Mouse (Mus musculus): ENCODE measurements around the gene Vps41.

The Vps41 gene

DNA sequence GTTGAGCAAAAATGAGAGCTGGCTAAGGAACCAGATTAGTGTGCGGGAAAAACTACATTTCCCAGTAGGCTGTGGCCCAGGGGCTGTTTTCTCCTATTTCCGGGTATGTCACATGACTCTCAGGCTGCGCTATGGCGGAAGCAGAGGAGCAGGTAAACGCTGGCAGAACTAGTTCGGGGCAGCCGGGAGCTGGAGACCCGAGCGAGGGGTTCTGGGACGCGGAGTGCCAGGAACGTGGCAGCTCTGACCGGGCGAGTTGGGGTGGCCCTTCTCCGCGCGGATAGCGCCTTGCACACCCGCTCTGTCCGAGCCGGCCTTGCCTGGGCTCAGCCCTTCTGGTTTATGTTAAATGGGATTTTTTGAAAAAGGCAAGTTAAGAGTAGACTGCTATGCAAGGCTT, at the start of gene Vps41:
Gene Vps41 (plus strand): TSS at position 102 of the 400 bp plus-strand sequence.
- peak; percentile 70 for DNase-seq (ENCODE audit: low spot score)

DNA sequence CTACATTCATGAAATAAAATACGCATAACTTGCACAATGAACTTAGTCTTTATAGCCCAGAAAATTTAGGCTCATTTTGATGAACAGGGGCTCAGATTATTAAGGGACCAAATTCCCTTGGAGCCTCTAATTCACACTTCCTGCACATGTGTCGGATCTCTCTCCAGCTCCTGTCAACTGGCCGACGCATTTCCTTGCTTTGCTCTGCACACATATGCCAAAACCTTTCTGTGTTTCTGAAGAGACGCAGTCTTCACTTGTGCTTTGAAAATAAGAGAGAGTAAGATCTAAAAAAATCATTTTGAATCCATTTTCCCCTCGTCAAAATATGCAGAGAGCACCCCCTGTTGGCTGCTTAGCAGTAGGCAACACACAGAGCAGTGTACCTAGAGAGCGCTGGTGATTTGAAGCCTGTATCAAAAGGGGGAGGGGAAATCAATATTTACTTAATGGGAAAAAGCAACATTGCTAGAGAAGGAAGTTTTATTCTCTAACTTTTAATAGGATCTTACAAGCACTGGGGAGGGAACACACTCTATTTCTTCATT, 18.5 kb upstream of the Vps41 start:
- peak; percentile 50 for DNase-seq (ENCODE audit: low spot score)

DNA sequence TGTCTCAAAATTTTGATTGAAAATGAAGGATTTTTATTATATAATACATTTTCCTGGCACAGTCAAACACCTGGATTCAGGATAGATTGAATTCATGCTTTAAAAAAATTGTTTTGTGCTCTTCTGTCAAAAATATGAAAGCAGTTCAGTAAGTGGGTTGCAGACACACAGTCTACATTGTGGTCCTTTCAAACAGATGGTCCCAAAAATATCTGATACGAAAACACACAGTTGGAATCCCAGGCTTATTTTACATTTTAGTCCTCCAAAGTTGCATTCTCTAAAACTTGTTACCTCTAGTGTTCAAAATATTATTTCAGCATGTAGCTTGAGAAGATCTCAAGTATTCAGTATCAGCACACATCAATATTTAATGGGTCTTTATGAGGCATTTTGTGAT, 5.4 kb upstream of the Vps41 start:
- no peak for DNase-seq (ENCODE audit: low spot score)

DNA sequence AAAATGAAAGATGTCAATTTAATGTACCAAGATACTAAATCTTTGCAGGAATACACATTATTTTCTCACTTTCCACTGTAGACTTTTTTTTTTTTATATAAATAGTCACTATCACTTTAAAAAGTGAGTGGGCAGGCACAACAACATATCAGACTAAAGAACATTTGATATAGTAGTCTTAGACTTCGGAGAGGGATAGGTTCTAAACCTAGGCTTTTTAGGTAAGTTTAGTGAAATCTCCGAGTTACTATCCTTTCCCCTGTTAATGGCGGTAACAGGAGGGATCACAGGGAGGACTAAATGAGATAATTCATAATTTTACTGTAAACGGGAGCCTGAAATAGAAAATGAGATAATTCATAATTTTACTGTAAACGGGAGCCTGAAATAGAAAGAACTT, 379 bp upstream of the Vps41 start:
- DNase-seq (ENCODE audit: low spot score), result no peak

DNA sequence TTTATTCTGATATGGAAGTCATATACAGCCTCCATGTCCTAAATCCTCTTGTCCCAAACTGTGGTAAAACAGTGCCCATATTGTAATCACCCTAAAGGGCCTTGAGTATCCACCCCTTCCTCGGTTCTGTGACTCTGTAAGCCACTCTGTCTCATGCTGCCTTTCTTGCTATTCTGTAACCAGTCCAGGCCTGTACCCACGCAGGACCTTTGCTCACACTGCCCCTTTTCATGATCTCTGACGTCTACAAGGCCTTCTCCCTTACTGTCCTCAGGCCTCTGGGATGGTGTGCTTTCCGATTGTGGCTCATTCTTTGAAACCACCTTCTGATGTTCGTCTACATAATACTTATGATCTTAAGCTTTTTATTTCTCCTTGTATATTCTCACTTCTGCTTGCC, 1.4 kb downstream of the Vps41 start:
- no peak for DNase-seq (ENCODE audit: low spot score)

DNA sequence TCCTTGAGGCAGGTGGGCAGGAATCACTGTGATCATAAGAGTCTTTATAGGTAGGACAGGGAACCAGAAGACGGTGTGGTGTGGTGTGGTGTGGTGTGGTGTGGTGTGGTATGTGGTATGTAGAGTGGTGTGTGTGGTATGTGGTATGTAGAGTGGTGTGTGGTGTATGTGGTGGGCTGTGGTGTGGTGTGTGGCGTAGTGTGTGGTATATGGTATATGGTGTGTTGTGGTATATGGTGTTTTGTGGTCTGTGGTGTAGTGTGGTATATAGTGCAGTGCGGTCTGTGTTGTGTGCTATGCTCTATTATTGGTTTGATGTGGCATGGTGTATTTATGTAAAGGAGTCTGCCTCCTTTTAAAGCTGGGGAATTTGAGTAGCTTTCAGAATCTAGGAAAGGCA, 13.6 kb downstream of the Vps41 start:
- no peak for DNase-seq (ENCODE audit: low spot score)

DNA sequence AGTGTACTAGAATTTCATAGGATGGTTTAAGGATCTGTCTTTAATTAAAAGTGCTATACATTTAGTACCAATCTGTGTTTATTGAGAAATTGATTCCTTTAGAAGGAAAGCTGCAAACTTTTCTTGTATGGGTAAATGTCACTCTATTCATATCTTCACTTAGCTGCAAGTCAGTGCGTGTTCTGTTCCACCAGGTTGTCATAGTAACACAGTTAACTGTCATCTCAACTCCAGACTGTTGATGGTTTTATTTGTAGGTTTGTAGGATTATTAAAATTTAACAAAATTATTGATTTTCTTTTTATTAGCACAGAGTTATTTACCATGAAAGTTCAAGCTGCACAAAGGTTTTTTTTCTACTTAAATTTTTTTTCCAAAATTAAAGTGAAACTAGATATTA, 19.5 kb downstream of the Vps41 start:
- no peak for DNase-seq (ENCODE audit: low spot score)

DNA sequence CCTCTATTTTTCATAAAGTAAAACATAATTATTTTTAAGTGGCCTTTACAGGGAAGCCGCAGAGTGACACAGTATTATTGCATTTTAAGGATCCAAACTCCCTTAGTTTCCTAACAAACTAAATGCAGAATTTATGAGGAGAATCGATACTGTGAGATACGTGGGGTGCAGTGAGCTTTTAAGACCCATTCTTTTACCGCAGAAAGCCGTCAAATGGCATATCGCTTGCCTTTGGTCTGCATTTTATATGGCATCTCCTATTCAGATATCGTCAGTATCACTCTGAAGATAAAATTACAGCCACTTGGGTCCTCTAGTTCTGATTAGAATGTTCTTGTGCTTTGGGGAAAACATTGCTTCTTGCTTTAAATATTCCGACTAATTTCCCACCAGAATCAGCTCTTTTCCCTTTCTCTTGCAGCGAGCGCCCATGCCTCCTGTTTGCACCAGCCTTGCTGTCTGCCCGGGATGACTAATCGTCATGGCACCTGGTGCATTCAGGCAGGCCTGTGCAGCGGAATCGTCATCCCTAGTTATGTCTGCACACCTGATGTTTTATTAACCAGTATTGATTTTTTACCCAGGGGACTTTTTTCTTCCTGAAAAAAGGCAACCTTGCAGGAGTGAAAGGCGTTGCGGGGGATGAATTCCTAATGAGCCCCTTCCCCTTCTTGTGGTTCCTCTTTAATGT, 26.6 kb downstream of the Vps41 start:
- no peak for DNase-seq (ENCODE audit: low spot score)

DNA sequence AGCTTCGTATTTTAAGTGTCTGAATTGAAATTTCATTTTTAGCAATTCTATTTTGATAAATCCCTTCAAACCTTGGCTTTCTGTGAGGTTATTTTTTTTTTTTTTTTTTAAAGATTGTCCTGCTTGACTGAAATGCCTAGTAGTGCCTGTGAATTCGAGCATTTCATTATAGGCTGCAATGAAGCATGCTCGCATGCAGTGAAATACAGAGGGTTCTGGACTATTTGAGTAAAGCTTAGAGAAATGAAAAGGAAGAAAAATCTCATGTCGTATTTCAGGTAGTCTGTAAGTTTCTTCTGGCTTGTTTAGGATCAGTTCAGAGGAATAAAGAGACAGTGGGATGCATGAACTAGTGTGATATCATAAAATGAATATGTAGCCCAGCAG, 27.2 kb downstream of the Vps41 start:
- DNase-seq (ENCODE audit: low spot score), result no peak

DNA sequence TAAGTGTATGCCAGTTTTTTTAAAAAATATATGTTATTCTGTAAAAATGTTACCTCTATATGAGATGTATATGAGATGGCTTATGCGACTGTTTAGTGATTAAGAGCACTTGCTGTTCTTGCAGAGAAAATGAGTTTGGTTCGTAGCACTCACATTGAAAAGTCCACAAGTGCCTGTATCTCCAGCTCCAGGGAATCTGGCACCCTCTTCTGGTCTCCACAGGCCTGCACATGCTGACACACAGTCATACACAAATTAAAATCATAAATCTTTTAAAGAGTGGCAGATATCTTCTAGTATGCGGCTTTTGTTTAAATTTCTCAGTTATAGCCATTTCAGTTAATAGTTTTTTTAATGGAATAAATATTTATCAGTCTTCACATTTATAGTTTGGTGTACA, 40.9 kb downstream of the Vps41 start:
- DNase-seq (ENCODE audit: low spot score), result no peak

DNA sequence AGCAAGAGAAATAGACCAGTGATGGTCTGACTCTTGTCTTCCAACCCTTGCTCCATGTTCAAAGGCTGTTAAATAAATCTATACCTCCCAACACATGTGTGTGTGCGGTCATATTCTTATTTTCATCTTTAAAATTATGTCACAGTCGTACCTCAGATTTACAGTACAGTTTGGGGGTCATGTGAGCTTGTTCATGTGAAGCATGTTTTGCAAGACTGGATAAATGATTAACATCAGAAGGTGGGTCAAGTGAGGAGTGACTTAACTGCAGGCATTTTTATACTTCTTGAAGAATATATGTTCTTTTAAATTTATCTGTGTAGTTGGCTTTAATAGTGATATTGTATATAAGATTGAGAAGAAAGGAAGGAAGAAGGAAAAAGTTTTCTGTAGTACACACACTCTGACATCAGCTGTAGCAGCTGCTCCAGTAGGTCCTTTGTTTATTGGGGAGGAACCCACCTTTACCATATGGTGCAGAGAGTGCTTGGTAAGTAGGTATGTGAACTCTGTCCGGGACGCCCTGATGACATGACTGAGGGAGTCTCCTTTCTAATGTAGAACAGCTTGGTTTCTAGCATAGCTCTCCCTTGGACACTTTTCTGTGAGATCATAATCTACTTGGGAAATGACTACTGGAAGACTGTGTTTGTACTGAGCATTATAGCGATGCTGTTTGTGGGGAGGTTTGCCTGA, 42.4 kb downstream of the Vps41 start:
- no peak for DNase-seq (ENCODE audit: low spot score)

DNA sequence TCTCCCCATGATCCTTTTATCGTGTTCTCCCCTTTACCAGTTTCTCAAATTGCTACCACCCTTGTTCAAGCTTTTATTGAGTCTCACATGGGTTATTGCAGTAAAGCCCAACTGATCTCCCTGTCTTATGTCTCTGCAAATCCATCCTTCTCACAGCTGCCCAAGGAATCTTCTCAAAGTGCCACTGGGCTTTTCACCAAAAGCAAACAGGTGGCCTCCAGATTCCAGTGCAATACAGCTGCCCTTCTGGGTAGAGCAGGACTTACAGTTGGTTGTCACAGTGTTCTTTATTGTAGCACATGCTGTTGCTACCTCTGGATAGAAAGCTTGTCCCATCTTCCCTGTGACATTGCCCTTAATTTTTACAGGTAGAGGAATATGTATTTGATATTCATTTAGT, 44.4 kb downstream of the Vps41 start:
- no peak for DNase-seq (ENCODE audit: low spot score)

DNA sequence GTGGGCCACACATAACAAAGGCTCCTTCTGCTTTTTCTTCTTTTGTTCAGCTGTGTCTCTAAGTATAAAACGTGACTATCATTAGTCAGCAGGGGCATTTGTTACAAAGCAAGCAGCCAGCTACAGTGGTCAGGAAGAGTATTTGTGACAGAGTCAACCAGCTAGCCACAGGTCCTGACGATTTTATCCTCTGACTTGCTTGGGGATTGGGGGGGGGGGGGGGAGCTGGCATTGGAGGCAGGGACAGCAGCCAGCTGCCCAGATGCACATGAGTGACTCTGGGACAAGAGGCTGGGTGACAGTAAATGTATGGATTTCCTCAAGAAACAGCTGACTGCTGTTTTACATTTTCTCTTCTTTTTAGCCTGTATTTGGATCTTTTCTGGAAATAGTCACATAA, 50.8 kb downstream of the Vps41 start:
- no peak for DNase-seq (ENCODE audit: low spot score)

DNA sequence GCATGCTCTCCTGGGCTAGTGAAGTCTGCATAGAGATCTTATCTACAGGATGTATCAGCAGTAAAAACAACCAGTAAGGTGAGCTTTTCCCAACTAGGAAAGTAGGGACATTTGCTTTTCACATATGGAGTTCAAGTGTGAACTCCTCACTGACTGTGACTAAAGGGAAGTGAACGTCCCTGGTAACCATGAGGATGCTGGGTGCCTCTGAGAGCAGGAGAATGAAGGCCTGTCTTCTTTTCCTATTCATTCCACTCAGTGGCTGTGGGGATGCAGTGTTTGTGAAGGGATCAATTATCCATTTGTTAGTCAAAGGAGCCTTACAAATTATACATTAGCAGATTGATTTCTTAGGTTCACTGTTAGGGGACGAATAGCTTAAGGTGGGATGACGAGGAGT, 51.4 kb downstream of the Vps41 start:
- DNase-seq (ENCODE audit: low spot score), result no peak

DNA sequence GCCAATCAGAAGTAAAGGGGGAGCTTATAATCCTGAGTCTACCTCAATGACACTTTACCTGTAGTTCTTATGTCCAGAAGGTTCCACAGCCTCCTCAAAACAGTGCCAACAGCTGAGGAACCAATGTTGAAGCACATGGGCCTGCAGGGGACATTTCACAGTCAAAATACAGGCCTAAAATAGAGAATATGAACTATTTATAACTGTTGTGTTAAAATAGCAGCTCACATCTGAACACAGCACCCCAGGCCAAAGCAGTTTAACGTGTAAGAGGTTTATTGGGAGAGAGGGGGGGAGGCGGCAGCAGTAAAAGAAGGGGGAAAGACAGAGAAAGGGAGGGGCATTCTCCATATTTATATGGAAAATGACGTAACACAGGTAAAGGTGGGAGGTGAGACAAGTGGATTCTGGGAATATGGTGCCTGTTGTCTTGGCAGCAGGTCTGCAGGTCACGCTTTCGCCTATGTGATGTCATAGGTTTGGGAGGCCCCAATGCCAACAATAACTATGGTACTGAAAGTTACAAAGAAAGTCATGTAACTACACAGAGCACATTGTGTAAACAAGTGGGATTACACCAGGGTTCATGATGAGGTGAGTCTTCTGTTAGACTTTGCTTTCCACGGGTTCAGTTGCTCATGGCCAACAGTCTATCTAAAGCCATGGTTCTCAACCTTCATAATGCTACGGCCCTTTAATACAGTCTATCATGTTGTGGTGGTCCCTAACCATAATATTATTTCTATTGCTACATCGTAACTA, 56.5 kb downstream of the Vps41 start:
- DNase-seq (ENCODE audit: low spot score), result no peak

DNA sequence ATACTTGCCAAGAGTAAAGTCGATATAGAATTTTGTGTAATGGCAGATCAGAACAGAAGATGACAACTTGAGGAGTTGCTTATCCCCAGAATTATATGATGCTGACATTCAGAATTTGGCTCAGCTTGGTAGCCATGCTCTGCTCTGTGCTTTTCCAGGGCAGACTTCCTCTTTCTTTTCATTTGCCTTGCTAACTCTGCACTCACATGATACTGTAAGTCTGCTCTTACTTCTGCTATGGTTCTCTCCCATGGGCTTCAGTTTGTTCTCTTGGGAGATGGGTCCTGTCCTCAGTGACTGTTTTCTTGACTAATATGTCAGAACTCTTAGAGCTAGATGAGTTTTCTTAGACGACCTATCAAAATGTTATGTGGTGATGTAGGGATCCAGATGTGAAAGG, 64.2 kb downstream of the Vps41 start:
- no peak for DNase-seq (ENCODE audit: low spot score)

DNA sequence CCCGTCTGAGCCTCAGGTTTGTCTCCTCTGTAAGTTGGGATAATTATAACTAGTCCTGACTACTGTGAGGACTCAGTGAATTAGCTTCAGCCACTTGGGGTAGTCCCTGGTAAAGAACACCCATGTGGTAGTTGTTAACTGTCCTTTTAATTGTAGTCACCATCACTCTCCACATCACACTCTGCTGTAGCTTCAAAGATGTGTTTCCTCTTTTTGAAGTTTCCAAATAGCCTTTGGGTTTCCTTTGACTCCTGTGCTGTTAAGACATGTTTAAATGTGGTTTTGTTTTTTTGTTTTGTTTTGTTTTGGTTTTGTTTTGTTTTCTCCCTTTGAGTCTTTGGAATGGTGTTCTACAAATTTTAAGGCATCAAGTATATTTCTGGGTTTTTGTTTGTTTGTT, 68.6 kb downstream of the Vps41 start:
- DNase-seq (ENCODE audit: low spot score), result no peak

DNA sequence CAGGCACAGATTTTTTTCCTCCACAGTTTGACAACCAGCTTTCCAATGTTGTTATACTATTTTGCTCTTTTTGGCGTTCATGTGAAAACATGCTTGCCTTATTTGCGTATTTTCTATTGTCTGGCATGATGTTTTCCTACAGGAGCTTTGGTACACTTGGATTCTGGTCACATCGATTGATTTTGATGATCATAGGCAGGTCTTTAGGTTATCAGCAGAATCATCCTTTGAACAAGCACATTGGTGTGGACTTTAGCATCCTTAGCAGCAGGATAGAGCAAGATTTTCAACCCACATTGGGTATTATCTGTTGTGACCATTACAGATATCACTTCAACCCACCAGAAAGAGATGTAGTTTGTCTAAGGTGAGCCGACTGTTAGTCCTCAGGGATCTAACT, 71.0 kb downstream of the Vps41 start:
- no peak for DNase-seq (ENCODE audit: low spot score)

DNA sequence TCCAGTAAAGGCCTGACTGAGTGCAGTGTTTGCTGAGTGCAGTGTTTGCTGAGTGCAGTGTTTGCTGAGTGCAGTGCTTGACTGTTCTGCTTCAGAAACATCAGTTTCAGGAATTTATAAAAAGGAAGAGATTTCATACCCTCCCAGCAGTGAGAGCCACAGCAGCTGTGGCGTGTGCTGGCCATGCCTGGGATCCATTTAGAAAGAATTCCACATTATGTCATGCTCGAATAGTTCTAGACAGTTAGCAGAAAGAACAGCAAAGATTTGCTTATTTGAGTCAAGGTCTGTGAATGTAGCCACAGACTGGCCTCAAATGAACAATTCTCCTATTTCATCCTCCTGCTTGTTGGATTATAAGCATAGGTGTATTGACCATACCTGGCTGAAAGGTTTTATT, 71.6 kb downstream of the Vps41 start:
- DNase-seq (ENCODE audit: low spot score), result no peak

DNA sequence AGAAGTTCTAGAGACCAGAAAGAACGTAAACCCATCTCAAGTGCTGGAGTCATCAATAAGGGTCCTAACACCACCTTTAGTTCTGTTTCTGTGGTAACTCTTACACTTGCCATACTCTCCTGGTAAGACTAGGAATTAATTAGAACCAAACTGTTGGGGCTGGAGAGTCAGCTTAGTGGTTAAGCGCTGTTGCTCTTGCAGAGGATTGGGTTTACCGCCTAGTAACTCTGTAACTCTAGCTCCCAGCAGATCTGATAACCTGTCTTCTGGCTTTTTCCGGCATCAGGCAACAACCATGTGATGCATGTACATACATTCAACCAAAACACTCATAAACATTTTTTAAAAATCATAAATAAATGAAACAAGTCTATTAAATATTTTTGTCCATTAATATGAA, 72.6 kb downstream of the Vps41 start:
- DNase-seq (ENCODE audit: low spot score), result no peak

DNA sequence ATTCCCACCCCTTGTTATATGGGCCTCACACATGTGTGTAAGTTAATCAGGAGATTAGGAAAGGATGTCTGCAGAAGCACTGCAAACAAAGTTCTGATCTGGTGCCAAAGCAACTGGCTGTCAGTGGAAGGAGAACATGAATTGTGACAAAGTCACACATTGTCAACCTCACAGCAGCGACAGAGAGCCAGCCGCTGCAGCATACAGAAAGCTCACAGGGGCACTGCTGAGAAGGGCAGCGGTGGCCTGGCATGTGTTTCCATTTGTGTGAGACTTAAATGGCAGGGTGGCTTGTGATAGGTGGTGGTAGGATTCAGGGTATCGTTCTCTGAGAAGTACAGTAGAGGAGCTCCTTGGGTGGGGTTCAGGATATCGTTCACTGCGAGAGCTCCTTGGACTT, 73.0 kb downstream of the Vps41 start:
- DNase-seq (ENCODE audit: low spot score), result no peak

DNA sequence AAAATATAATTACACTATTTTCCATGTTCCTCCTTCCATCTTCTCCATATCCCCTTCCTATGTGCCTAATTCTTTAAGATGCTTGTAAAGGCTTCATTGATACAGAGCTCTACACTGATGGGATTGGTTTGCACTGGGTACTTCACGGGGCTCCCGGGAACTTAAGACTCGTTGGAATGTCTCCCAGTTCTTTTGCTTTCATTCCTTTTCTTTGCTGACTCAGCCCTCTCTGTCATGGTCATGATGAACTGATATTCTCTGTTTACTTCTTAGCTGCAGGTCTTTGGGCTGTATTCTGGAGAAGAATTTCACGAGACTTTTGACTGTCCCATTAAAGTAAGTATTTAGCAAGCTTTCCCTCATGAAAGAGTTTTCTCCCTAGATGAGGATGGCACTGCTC, 74.2 kb downstream of the Vps41 start:
- no peak for DNase-seq (ENCODE audit: low spot score)

DNA sequence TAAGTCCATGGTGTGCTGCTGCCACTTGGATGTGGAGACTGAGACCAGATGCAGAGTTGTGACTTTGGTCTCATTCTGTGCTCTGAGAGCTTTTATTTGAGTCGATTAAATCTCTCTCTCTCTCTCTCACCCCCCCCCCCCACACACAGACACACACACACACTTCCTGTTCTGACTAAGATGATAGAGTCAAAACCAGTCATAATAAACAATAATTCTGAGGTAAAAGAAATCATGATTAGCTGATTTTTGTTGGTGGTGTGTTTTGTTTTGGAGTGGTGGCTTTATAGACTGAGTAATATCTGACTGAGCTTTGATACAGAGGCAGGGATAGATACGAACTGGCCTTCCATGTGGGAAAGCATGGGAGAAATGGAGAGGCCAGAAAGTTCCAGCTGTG, 74.6 kb downstream of the Vps41 start:
- DNase-seq (ENCODE audit: low spot score), result no peak
